Mouse (Mus musculus): ENCODE measurements at regions not wholly inside any gene's neighbourhood (a gene's known extent, or its start where the extent isn't known, plus 50 kb on each side); places are given as distances from the start of the nearest gene placed in this dataset.
A peak's percentile ranks its signal among the peaks of the same experiment; 100 is the strongest.

DNA sequence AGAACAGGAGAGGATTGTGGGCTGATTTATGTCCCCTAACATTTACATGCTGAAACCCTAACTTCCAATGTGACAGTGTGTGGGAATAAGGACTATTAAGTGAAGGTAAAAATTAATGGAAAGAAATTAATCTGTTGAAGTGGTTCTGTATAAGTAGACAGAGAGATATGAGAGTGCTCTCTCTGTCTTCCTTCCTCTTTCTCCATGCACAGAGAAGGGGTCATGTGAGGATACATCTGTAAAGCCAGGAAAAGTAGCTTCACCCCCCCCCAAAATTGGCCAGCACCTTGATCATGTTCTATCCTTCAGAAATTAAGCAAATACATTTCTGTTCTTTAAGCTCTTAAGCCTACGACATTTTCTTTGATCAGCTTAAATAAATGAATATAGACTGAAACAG lies 268.6 kb upstream of the Ccdc54 start:
- no peaks in the 10 kb centered on the region for H3K27me3 ChIP-seq (ENCODE audit: control insufficient read depth, insufficient read depth, low read length)
- 93% methylated on average over 1 of the region's 1 CpGs for WGBS
- no peak overlapping the region for H3K4me3 ChIP-seq (ENCODE audit: low read depth, low read length)
- ATAC-seq (replicated peaks; ENCODE audit: insufficient number of reproducible peaks, low FRiP score, low TSS enrichment, low read depth) (no peak), DNase-seq (ENCODE audit: low spot score) (no peak)
- no peaks in the 10 kb centered on the region for H3K36me3 ChIP-seq (replicated peaks; ENCODE audit: control insufficient read depth, insufficient read depth, low read depth, low read length)
- no peak overlapping the region for H3K27ac ChIP-seq (replicated peaks; ENCODE audit: low read depth, low read length)
- no peaks in the 10 kb centered on the region for H3K9me3 ChIP-seq (replicated peaks; ENCODE audit: control insufficient read depth, low read length)
- no peak overlapping the region for H3K4me2 ChIP-seq (ENCODE audit: low read depth, low read length)
- no peaks in the 10 kb centered on the region for H3K4me1 ChIP-seq (ENCODE audit: control insufficient read depth, insufficient read depth, low read length)
- H3K9ac ChIP-seq (replicated peaks; ENCODE audit: low read length): no peak overlapping the region

DNA sequence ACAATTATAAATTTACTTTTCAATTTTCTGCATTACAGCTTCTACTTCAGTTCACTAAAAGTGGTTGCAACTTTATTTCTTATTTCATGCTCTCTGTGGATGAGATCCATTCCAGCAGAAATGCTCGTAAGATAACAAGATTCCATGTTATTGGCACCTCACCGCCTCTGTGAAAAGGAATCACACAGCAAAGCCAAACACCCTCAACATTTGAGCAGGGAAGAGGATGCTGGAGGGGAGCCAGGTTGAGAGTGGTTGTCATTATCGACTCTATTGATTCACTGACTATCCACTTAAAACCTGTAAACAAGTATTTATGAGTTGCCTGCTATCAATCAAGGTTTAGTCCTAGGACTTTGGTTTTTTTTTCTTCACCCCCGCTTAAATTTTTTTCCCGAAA lies 261.1 kb upstream of the Ccdc54 start:
- no peaks in the 10 kb centered on the region for H3K4me1 ChIP-seq (ENCODE audit: control insufficient read depth, insufficient read depth, low read length)
- WGBS: 89% methylated on average over 5 of the region's 5 CpGs
- no peaks in the 10 kb centered on the region for H3K27me3 ChIP-seq (ENCODE audit: control insufficient read depth, insufficient read depth, low read length)
- ATAC-seq (replicated peaks; ENCODE audit: insufficient number of reproducible peaks, low FRiP score, low TSS enrichment, low read depth) (no peak), DNase-seq (ENCODE audit: low spot score) (no peak)
- H3K9ac ChIP-seq (replicated peaks; ENCODE audit: low read length): no peak overlapping the region
- no peak overlapping the region for H3K4me2 ChIP-seq (ENCODE audit: low read depth, low read length)
- H3K36me3 ChIP-seq (replicated peaks; ENCODE audit: control insufficient read depth, insufficient read depth, low read depth, low read length): no peaks in the 10 kb centered on the region
- no peak overlapping the region for H3K4me3 ChIP-seq (ENCODE audit: low read depth, low read length)
- no peak overlapping the region for H3K27ac ChIP-seq (replicated peaks; ENCODE audit: low read depth, low read length)
- no peaks in the 10 kb centered on the region for H3K9me3 ChIP-seq (replicated peaks; ENCODE audit: control insufficient read depth, low read length)

GRCm38 (mm10) chr16:50847693-50848092 lies 256.7 kb upstream of the Ccdc54 start:
- ATAC-seq (replicated peaks; ENCODE audit: insufficient number of reproducible peaks, low FRiP score, low TSS enrichment, low read depth): no peak
- 65% methylated on average over 2 of the region's 2 CpGs for WGBS
- Histone ChIP-seq H3K27ac (replicated peaks; ENCODE audit: low read depth, low read length) (no peak overlapping the region), H3K4me2 (ENCODE audit: low read depth, low read length) (no peak overlapping the region), H3K27me3 (ENCODE audit: control insufficient read depth, insufficient read depth, low read length) (no peaks in the 10 kb centered on the region), H3K4me3 (ENCODE audit: low read depth, low read length) (no peak overlapping the region), H3K9me3 (replicated peaks; ENCODE audit: control insufficient read depth, low read length) (no peaks in the 10 kb centered on the region), H3K36me3 (replicated peaks; ENCODE audit: control insufficient read depth, insufficient read depth, low read depth, low read length) (no peaks in the 10 kb centered on the region), H3K4me1 (ENCODE audit: control insufficient read depth, insufficient read depth, low read length) (no peaks in the 10 kb centered on the region), H3K9ac (replicated peaks; ENCODE audit: low read length) (no peak overlapping the region)
- no peak for DNase-seq (ENCODE audit: low spot score)

GRCm38 (mm10) chr16:50846505-50846904 lies 255.6 kb upstream of the Ccdc54 start:
- Histone ChIP-seq H3K4me2 (ENCODE audit: low read depth, low read length) (no peak overlapping the region), H3K36me3 (replicated peaks; ENCODE audit: control insufficient read depth, insufficient read depth, low read depth, low read length) (no peaks in the 10 kb centered on the region), H3K4me3 (ENCODE audit: low read depth, low read length) (no peak overlapping the region), H3K9ac (replicated peaks; ENCODE audit: low read length) (no peak overlapping the region), H3K9me3 (replicated peaks; ENCODE audit: control insufficient read depth, low read length) (no peaks in the 10 kb centered on the region), H3K4me1 (ENCODE audit: control insufficient read depth, insufficient read depth, low read length) (no peaks in the 10 kb centered on the region), H3K27ac (replicated peaks; ENCODE audit: low read depth, low read length) (no peak overlapping the region), H3K27me3 (ENCODE audit: control insufficient read depth, insufficient read depth, low read length) (no peaks in the 10 kb centered on the region)
- WGBS: 26% methylated on average over 4 of the region's 4 CpGs
- DNase-seq (ENCODE audit: low spot score): peak; percentile 59
- no peak; the same call in 1 of the 2 replicates for ATAC-seq (replicated peaks; ENCODE audit: insufficient number of reproducible peaks, low FRiP score, low TSS enrichment, low read depth)

- Histone ChIP-seq H3K27ac (replicated peaks; ENCODE audit: low read depth, low read length) (no peak overlapping the region), H3K4me1 (ENCODE audit: control insufficient read depth, insufficient read depth, low read length) (no peaks in the 10 kb centered on the region), H3K27me3 (ENCODE audit: control insufficient read depth, insufficient read depth, low read length) (no peaks in the 10 kb centered on the region), H3K9me3 (replicated peaks; ENCODE audit: control insufficient read depth, low read length) (no peaks in the 10 kb centered on the region), H3K9ac (replicated peaks; ENCODE audit: low read length) (no peak overlapping the region), H3K4me3 (ENCODE audit: low read depth, low read length) (no peak overlapping the region), H3K36me3 (replicated peaks; ENCODE audit: control insufficient read depth, insufficient read depth, low read depth, low read length) (no peaks in the 10 kb centered on the region), H3K4me2 (ENCODE audit: low read depth, low read length) (no peak overlapping the region)
- DNase-seq (ENCODE audit: low spot score) (peak; percentile 93), ATAC-seq (replicated peaks; ENCODE audit: insufficient number of reproducible peaks, low FRiP score, low TSS enrichment, low read depth) (peak; percentile 82)
- 41% methylated on average over 15 of the region's 15 CpGs for WGBS
These were observed 251.0 kb upstream of the Ccdc54 start for GRCm38 (mm10) chr16:50841677-50842580.

GRCm38 (mm10) chr16:50841205-50841604 lies 250.3 kb upstream of the Ccdc54 start:
- Histone ChIP-seq H3K36me3 (replicated peaks; ENCODE audit: control insufficient read depth, insufficient read depth, low read depth, low read length) (no peaks in the 10 kb centered on the region), H3K4me1 (ENCODE audit: control insufficient read depth, insufficient read depth, low read length) (no peaks in the 10 kb centered on the region), H3K4me2 (ENCODE audit: low read depth, low read length) (no peak overlapping the region), H3K27me3 (ENCODE audit: control insufficient read depth, insufficient read depth, low read length) (no peaks in the 10 kb centered on the region), H3K9ac (replicated peaks; ENCODE audit: low read length) (no peak overlapping the region), H3K9me3 (replicated peaks; ENCODE audit: control insufficient read depth, low read length) (no peaks in the 10 kb centered on the region), H3K4me3 (ENCODE audit: low read depth, low read length) (no peak overlapping the region), H3K27ac (replicated peaks; ENCODE audit: low read depth, low read length) (no peak overlapping the region)
- DNase-seq (ENCODE audit: low spot score): no peak
- ATAC-seq (replicated peaks; ENCODE audit: insufficient number of reproducible peaks, low FRiP score, low TSS enrichment, low read depth): no peak
- 68% methylated on average over 10 of the region's 10 CpGs for WGBS

GRCm38 (mm10) chr16:50839665-50840064 lies 248.7 kb upstream of the Ccdc54 start:
- Histone ChIP-seq H3K27ac (replicated peaks; ENCODE audit: low read depth, low read length) (no peak overlapping the region), H3K4me3 (ENCODE audit: low read depth, low read length) (no peak overlapping the region), H3K4me1 (ENCODE audit: control insufficient read depth, insufficient read depth, low read length) (no peaks in the 10 kb centered on the region), H3K4me2 (ENCODE audit: low read depth, low read length) (no peak overlapping the region), H3K9ac (replicated peaks; ENCODE audit: low read length) (no peak overlapping the region), H3K27me3 (ENCODE audit: control insufficient read depth, insufficient read depth, low read length) (no peaks in the 10 kb centered on the region), H3K9me3 (replicated peaks; ENCODE audit: control insufficient read depth, low read length) (no peaks in the 10 kb centered on the region), H3K36me3 (replicated peaks; ENCODE audit: control insufficient read depth, insufficient read depth, low read depth, low read length) (no peaks in the 10 kb centered on the region)
- ATAC-seq (replicated peaks; ENCODE audit: insufficient number of reproducible peaks, low FRiP score, low TSS enrichment, low read depth) (no peak), DNase-seq (ENCODE audit: low spot score) (no peak)
- 86% methylated on average over 9 of the region's 9 CpGs for WGBS

GRCm38 (mm10) chr16:50837416-50837815 lies 246.5 kb upstream of the Ccdc54 start:
- WGBS: 90% methylated on average over 9 of the region's 9 CpGs
- H3K27ac ChIP-seq (replicated peaks; ENCODE audit: low read depth, low read length): no peak overlapping the region
- H3K4me2 ChIP-seq (ENCODE audit: low read depth, low read length): no peak overlapping the region
- no peaks in the 10 kb centered on the region for H3K27me3 ChIP-seq (ENCODE audit: control insufficient read depth, insufficient read depth, low read length)
- no peaks in the 10 kb centered on the region for H3K4me1 ChIP-seq (ENCODE audit: control insufficient read depth, insufficient read depth, low read length)
- H3K9ac ChIP-seq (replicated peaks; ENCODE audit: low read length): no peak overlapping the region
- no peak overlapping the region for H3K4me3 ChIP-seq (ENCODE audit: low read depth, low read length)
- ATAC-seq (replicated peaks; ENCODE audit: insufficient number of reproducible peaks, low FRiP score, low TSS enrichment, low read depth) (no peak), DNase-seq (ENCODE audit: low spot score) (no peak)
- H3K36me3 ChIP-seq (replicated peaks; ENCODE audit: control insufficient read depth, insufficient read depth, low read depth, low read length): no peaks in the 10 kb centered on the region
- H3K9me3 ChIP-seq (replicated peaks; ENCODE audit: control insufficient read depth, low read length): no peaks in the 10 kb centered on the region
